Mouse (Mus musculus) stomach, postnatal 0 days (tissue): ENCODE data around the gene Cenpp. TPM values are rescaled to one million over a fixed set of nuclear protein-coding genes. Genes with fewer than 3 reads are reported as not detected.

ENCODE experiments used
- ATAC-seq: fragments of 200-750 bp; cut with Nextera tagmentation; 2 replicates; pipeline ENCODE4 v1.8.0; 2017; ENCODE audit not compliant: low FRiP score, low TSS enrichment
- DNase-seq: peaks from one replicate; pipeline ENCODE4 v3.0.0-alpha.2; 2016; ENCODE audit warnings: low spot score
- H3K27ac ChIP-seq: fragments of 300-500 bp; sonication (generic); replicated peaks from 2 replicates; pipeline ENCODE4 v1.5.1; 2014; ENCODE audit warnings: mild to moderate bottlenecking, control low read depth
- H3K27me3 ChIP-seq: fragments of 300-500 bp; sonication (generic); 2 replicates; pipeline ENCODE4 v1.6.1; 2014; ENCODE audit warnings: low read length; ENCODE audit not compliant: control insufficient read depth, insufficient read depth
- H3K36me3 ChIP-seq: fragments of 300-500 bp; sonication (generic); 2 replicates; pipeline ENCODE4 v1.6.1; 2014; ENCODE audit warnings: low read length, mixed read lengths; ENCODE audit not compliant: control insufficient read depth, insufficient read depth
- H3K4me1 ChIP-seq: fragments of 300-500 bp; sonication (generic); replicated peaks from 2 replicates; pipeline ENCODE4 v1.6.1; 2014; ENCODE audit warnings: antibody characterized with exemption; ENCODE audit not compliant: control insufficient read depth, insufficient read depth
- H3K4me2 ChIP-seq: fragments of 300-500 bp; sonication (generic); replicated peaks from 2 replicates; pipeline ENCODE4 v1.6.1; 2014; ENCODE audit warnings: low read depth, mild to moderate bottlenecking, control low read depth, moderate library complexity
- H3K4me3 ChIP-seq: fragments of 300-500 bp; sonication (generic); 2 replicates; pipeline ENCODE4 v1.5.1; 2014; ENCODE audit warnings: low read depth, low read length, control low read depth
- H3K9ac ChIP-seq: fragments of 300-500 bp; sonication (generic); 2 replicates; pipeline ENCODE4 v1.6.1; 2014; ENCODE audit warnings: mild to moderate bottlenecking, low read length, control low read depth, mixed read lengths
- H3K9me3 ChIP-seq: fragments of 300-500 bp; sonication (generic); 2 replicates; pipeline ENCODE4 v1.6.1; 2016; ENCODE audit warnings: low read length; ENCODE audit not compliant: control insufficient read depth
- CTCF ChIP-seq: IDR thresholded peaks from 2 replicates; pipeline ENCODE4 v1.5.1; 2016; ENCODE audit warnings: antibody characterized with exemption, low read depth, mild to moderate bottlenecking, moderate library complexity
- EP300 ChIP-seq: optimal IDR thresholded peaks from 2 replicates; pipeline ENCODE3; 2016; ENCODE audit warnings: antibody characterized with exemption
- WGBS: fragments of 180-500 bp; shearing (Covaris S2); extraction: QIAGEN DNeasy Blood & Tissue Kit; methylation state at CpG from one replicate; pipeline ENCODE4 v1.1.7; 2014; 5-methylcytosine and 5-hydroxymethylcytosine counted together
- polyA plus RNA-seq: library from polyadenylated mRNA; unstranded; fragments of >200 nt; fragmentation: Nextera tagmentation; extraction: Ambion mirVana; gene quantifications from 2 replicates; pipeline ENCODE4 v1.2.1, GENCODE M21; 2015

The Cenpp gene
- 11.5 and 12.6 TPM in 2 replicates for polyA plus RNA-seq

DNA sequence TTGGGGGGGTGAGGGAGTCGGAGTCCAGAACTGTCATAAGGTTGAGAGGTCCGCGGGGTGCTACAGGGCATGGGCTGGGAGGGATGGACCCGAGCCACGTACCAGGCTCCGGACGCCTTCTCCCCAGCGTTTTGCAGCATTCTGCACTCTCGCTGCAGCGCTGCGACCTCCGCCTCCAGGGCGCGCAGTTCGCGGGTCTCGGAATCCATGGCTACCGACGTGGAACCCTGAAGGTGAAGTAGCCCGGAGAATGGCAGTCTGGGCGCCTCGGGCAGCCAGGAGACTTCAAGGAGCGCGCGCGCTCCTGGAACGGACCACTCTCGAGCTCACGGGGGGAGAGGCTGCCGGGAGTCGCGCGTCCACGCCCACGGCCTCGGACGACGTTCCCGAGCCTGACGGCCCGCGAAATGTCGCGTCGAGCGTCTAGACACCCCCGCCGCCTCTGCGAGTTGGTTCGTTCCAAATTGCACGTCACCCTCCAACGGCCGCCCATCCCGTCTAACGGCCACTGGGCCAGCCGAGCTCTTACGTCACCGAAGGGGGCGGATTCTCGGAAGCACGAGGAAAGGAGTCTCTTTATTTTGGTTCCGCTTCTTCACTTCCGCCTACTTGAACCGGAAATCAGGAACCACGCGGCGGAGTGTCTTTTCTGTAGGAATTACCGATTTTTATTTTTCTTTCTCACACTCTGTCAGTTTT, at the start of gene Cenpp, which contains the start of gene Nol8:
Gene Cenpp (minus strand): TSS at position 305 of the 699 bp plus-strand sequence.
Gene Nol8 (plus strand): TSS at position 598 of the 699 bp plus-strand sequence.
- no peaks in the 10 kb centered on the region for H3K27me3 ChIP-seq
- ATAC-seq, result peak; percentile 100
- no peaks in the 10 kb centered on the region for H3K9me3 ChIP-seq
- H3K9ac ChIP-seq, result peak within 1 kb of the TSS; percentile 59
- peak within 1 kb of the TSS; percentile 54 for H3K4me3 ChIP-seq
- TF ChIP-seq CTCF (peak; percentile 34), EP300 (peak; percentile 73)
- H3K4me1 ChIP-seq, result no peaks in the 10 kb centered on the region
- DNase-seq, result peak; percentile 100
- H3K36me3 ChIP-seq, result no peaks in the 10 kb centered on the region
- H3K27ac ChIP-seq, result peak within 1 kb of the TSS; percentile 40
- under 1% methylated on average over 62 of the region's 68 CpGs for WGBS
- H3K4me2 ChIP-seq, result peak within 1 kb of the TSS; percentile 89

DNA sequence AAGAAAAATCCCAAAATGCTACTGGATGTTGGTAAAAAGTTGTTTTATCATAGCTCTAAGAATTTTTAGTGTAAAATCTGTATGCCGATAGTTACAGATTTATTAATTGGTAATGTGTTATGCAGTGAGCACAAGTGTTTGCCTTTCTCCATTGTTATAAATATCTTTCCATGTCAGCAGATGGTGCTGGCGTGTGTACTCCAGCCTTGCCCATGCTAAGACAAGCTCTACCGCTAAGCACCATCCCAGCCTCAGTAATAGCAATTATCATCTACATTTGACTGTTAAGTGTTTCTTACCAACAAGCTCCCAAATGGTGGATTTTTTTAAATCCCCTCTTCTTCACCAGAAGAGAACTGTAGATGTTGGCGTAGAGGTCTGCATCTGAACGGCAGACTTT, 38.5 kb upstream of the Cenpp start:
- H3K36me3 ChIP-seq, result peaks cover 19% of the 10 kb centered on the region; the same call in 1 of the 2 replicates
- no peaks in the 10 kb centered on the region for H3K4me1 ChIP-seq
- no peak overlapping the region for H3K9ac ChIP-seq
- DNase-seq (no peak), ATAC-seq (no peak)
- H3K27ac ChIP-seq, result no peak overlapping the region
- no peaks in the 10 kb centered on the region for H3K9me3 ChIP-seq
- no peaks in the 10 kb centered on the region for H3K27me3 ChIP-seq
- 94% methylated on average over 5 of the region's 5 CpGs for WGBS
- TF ChIP-seq EP300 (no peak), CTCF (no peak)
- no peak overlapping the region for H3K4me3 ChIP-seq
- H3K4me2 ChIP-seq, result no peak overlapping the region

DNA sequence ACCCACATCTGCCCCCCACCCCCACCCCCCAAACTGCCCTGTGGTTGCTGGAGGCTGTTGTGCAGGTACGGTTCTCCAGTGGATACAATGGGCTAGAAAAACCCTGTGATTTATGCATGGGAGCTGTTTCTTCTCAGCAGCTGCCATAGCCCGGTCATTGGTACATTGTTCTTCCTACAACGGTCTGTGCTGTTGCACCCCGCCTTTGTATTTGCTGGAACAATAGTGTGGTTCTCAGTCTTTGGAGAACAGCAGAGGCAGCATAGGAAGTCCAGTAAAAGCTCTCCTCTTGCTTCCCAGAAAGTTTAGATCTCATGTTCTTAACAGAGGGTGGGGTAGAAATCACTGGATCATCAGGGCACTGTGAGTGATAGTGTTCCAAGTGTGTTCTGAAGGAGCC, 31.7 kb upstream of the Cenpp start:
- no peaks in the 10 kb centered on the region for H3K27me3 ChIP-seq
- 75% methylated on average over 4 of the region's 4 CpGs for WGBS
- H3K9me3 ChIP-seq, result no peaks in the 10 kb centered on the region
- DNase-seq (no peak), ATAC-seq (no peak)
- H3K4me1 ChIP-seq, result no peaks in the 10 kb centered on the region
- H3K27ac ChIP-seq, result no peak overlapping the region
- H3K4me3 ChIP-seq, result no peak overlapping the region
- no peak overlapping the region for H3K4me2 ChIP-seq
- TF ChIP-seq EP300, result no peak
- TF ChIP-seq CTCF, result no peak
- H3K36me3 ChIP-seq, result peaks cover 6% of the 10 kb centered on the region; the same call in 1 of the 2 replicates
- no peak overlapping the region for H3K9ac ChIP-seq

DNA sequence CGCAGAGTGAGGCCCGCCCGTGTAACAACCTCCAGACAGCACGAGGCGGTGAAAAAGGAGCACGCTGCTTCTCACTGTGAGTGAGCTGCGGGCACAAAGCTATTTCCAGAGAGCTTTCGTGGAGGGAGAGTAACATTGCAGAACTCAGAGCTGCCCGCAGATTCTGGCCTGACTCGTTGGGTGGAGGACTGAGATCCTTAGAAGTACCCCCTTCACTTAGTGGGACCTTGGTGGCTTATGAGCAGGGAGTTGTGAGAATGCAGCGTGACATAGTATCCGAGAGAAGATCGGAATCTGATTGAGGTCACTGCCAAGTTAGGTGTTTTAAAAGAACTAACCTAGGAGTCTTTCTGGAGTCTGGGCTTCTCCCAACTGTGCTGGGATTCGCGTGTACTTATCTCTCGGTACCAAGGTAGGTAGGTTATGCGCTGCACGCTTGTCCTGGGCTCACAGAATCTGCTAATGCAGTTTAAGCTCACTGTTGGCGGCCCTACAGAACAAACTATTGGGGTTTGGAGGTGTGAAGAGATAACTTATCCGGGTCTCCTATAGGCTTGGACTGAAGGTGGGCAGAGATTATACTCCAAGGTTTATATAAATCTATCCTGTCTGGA, 29.8 kb upstream of the Cenpp start:
- DNase-seq (no peak), ATAC-seq (peak; percentile 10; the same call in 1 of the 2 replicates)
- no peaks in the 10 kb centered on the region for H3K4me1 ChIP-seq
- no peaks in the 10 kb centered on the region for H3K9me3 ChIP-seq
- H3K36me3 ChIP-seq, result no peaks in the 10 kb centered on the region
- 1% methylated on average over 20 of the region's 20 CpGs for WGBS
- H3K27ac ChIP-seq, result peak overlapping the region; percentile 87
- peak overlapping the region; percentile 77 for H3K4me3 ChIP-seq
- H3K4me2 ChIP-seq, result peak overlapping the region; percentile 86
- peak overlapping the region; percentile 79 for H3K9ac ChIP-seq
- TF ChIP-seq CTCF (no peak), EP300 (no peak)
- no peaks in the 10 kb centered on the region for H3K27me3 ChIP-seq

- Histone ChIP-seq H3K27me3 (no peaks in the 10 kb centered on the region), H3K36me3 (no peaks in the 10 kb centered on the region), H3K9ac (peak within 1 kb of the TSS; percentile 79), H3K4me3 (peak within 1 kb of the TSS; percentile 77), H3K4me2 (peak within 1 kb of the TSS; percentile 86), H3K9me3 (no peaks in the 10 kb centered on the region), H3K4me1 (no peaks in the 10 kb centered on the region), H3K27ac (peak within 1 kb of the TSS; percentile 87)
- peak; percentile 49 for TF ChIP-seq EP300
- TF ChIP-seq CTCF, result no peak
- ATAC-seq (peak; percentile 100), DNase-seq (peak; percentile 98)
- 4% methylated on average over 26 of the region's 26 CpGs for WGBS
These were observed 29.0 kb upstream of the Cenpp start, which contains the start of gene Iars for GRCm38 (mm10) chr13:49681351-49682232. Iars (plus strand) TSS chr13:49682100.
